Mouse (Mus musculus) layer of hippocampus, postnatal 10 days (tissue): ENCODE results near the gene Anapc2. TPM values are rescaled to one million over a fixed set of nuclear protein-coding genes. Genes with fewer than 3 reads are reported as not detected.

ENCODE experiments used
- DNase-seq, 2 experiments: peaks; one replicate each; pipeline ENCODE4 v3.0.0; 2021; ENCODE audit warnings: low spot score in 2 of 2
- total RNA-seq, 2 experiments: library from RNA; stranded (reverse); gene quantifications; 2 replicates each; pipeline ENCODE4 v1.2.3; 2021

Gene Anapc2
- total RNA-seq, 2 experiments from 2014 or later = 82.8 to 85.3 TPM

GRCm38 (mm10) chr2:25303452-25303851 is 31.2 kb downstream of the Anapc2 start:
- no peak for DNase-seq

- DNase-seq = no peak
These were observed 31.8 kb downstream of the Anapc2 start for GRCm38 (mm10) chr2:25303931-25304656.

- DNase-seq = peak; percentile 49 to 64
These were observed 32.6 kb downstream of the Anapc2 start for GRCm38 (mm10) chr2:25304657-25305541.

- no peak for DNase-seq
These were observed 33.5 kb downstream of the Anapc2 start for GRCm38 (mm10) chr2:25305587-25306359.

GRCm38 (mm10) chr2:25310180-25310579 is 37.9 kb downstream of the Anapc2 start:
- DNase-seq = no peak

- DNase-seq = no peak
These were observed 38.7 kb downstream of the Anapc2 start for GRCm38 (mm10) chr2:25310969-25311368.

- DNase-seq = no peak
These were observed 39.2 kb downstream of the Anapc2 start for GRCm38 (mm10) chr2:25311491-25311891.

- peak in 1 of 2 experiments; percentile 32 for DNase-seq
These were observed 46.1 kb downstream of the Anapc2 start for GRCm38 (mm10) chr2:25318119-25318966.

GRCm38 (mm10) chr2:25318971-25319773 is 46.9 kb downstream of the Anapc2 start, which contains the start of gene Grin1:
Gene Grin1 (minus strand): TSS chr2:25319187.
- peak; percentile 78 to 83 for DNase-seq

GRCm38 (mm10) chr2:25320084-25320483 is 47.8 kb downstream of the Anapc2 start:
- no peak for DNase-seq

GRCm38 (mm10) chr2:25326036-25326435 is 53.8 kb downstream of the Anapc2 start:
- no peak for DNase-seq

GRCm38 (mm10) chr2:25328440-25328839 is 56.2 kb downstream of the Anapc2 start:
- peak; percentile 33 to 51 for DNase-seq

- no peak for DNase-seq
These were observed 59.2 kb downstream of the Anapc2 start for GRCm38 (mm10) chr2:25331470-25331869.

GRCm38 (mm10) chr2:25332286-25333160 is 60.2 kb downstream of the Anapc2 start, which contains the start of gene Man1b1:
Gene Man1b1 (plus strand): TSS chr2:25332338.
- peak; percentile 99 for DNase-seq

GRCm38 (mm10) chr2:25333569-25333968 is 61.3 kb downstream of the Anapc2 start:
- DNase-seq = no peak
